Mouse (Mus musculus): ENCODE data around the gene Numa1. TPM values are rescaled to one million over a fixed set of nuclear protein-coding genes. Genes with fewer than 3 reads are reported as not detected.

Gene Numa1
- polyA plus RNA-seq, 1 experiment from 2014 or later, result 41.0 TPM

DNA sequence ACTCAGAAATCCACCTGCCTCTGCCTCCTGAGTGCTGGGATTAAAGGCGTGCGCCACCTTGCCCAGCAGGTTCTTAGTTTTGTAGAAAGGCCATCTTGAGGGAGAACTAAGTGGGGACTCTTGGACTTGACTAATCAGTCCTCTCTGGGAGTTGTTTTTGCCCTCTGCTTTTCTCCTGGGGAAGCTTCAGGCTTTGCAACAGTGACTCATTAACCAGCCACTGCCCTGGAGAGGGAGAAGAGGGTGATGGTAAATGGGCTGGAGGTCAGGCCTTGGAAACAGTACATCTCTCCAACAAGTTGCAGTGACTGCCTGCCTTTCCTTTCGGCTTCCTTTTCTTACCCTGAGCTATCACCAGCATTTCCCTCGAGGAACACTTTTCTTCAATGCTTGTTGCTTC is 30.6 kb downstream of the Numa1 start:
- Histone ChIP-seq H3K27me3 (ENCODE audit: control insufficient read depth, insufficient read depth, low read length) (no peaks in the 10 kb centered on the region), H3K4me1 (ENCODE audit: control insufficient read depth, insufficient read depth, low read length) (peaks cover 23% of the 10 kb centered on the region), H3K4me2 (ENCODE audit: low read depth, low read length) (no peak overlapping the region), H3K9ac (ENCODE audit: low read length) (no peak overlapping the region), H3K4me3 (ENCODE audit: low read length) (no peak overlapping the region), H3K27ac (ENCODE audit: low read length) (no peak overlapping the region), H3K9me3 (replicated peaks; ENCODE audit: control insufficient read depth, low read length) (no peaks in the 10 kb centered on the region), H3K36me3 (ENCODE audit: control insufficient read depth, insufficient read depth) (no peaks in the 10 kb centered on the region)
- WGBS, result 92% methylated on average over 4 of the region's 4 CpGs
- ATAC-seq (replicated peaks; ENCODE audit: extremely low read depth, insufficient read depth, low FRiP score), result no peak

DNA sequence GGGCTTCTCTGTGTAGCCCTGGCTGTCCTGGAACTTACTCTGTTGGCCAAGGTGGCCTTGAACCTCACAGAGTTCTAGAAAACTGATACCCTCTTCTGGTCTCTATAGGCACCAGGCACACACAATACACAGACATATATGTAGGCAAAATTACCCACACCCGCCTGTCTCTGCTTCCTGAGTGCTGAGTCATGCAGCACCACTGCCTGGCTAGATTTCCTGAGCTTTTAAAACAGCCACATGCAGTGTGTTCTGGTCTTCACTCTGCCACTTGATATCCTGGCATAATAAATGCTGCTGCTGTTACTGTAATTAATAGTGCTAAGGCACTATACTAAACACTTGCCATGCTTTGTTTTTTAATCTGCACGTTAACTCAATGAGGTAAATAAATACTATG is 31.7 kb downstream of the Numa1 start:
- no peaks in the 10 kb centered on the region for H3K9me3 ChIP-seq (replicated peaks; ENCODE audit: control insufficient read depth, low read length)
- no peak for ATAC-seq (replicated peaks; ENCODE audit: extremely low read depth, insufficient read depth, low FRiP score)
- H3K9ac ChIP-seq (ENCODE audit: low read length), result no peak overlapping the region
- H3K4me1 ChIP-seq (ENCODE audit: control insufficient read depth, insufficient read depth, low read length), result peaks cover 20% of the 10 kb centered on the region
- no peaks in the 10 kb centered on the region for H3K27me3 ChIP-seq (ENCODE audit: control insufficient read depth, insufficient read depth, low read length)
- no peak overlapping the region for H3K27ac ChIP-seq (ENCODE audit: low read length)
- no peaks in the 10 kb centered on the region for H3K36me3 ChIP-seq (ENCODE audit: control insufficient read depth, insufficient read depth)
- 55% methylated on average over 2 of the region's 2 CpGs for WGBS
- H3K4me2 ChIP-seq (ENCODE audit: low read depth, low read length), result no peak overlapping the region
- no peak overlapping the region for H3K4me3 ChIP-seq (ENCODE audit: low read length)

DNA sequence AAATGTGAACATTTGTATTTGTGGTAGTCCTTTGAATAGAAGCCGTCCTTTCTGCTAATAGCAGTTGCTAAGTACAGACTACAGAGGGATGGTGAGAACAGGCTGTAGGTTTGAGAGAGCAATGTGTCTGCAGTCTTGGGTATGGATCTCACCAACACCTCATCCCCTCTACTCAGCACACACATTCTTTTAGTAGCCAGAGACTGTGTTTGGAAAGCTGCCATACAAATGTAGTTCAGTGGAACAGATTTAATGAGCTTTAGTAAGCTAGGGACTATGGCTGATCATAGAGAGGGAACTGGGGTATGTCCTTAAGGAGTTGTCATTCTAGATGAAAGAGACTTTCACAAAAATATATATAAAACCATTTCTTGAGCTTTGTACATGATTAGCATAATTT is 33.3 kb downstream of the Numa1 start:
- 35% methylated on average over 1 of the region's 1 CpGs for WGBS
- no peak overlapping the region for H3K4me2 ChIP-seq (ENCODE audit: low read depth, low read length)
- H3K27ac ChIP-seq (ENCODE audit: low read length), result peak overlapping the region; percentile 43; the same call in 1 of the 2 replicates
- H3K36me3 ChIP-seq (ENCODE audit: control insufficient read depth, insufficient read depth), result no peaks in the 10 kb centered on the region
- H3K4me3 ChIP-seq (ENCODE audit: low read length), result no peak overlapping the region
- no peaks in the 10 kb centered on the region for H3K27me3 ChIP-seq (ENCODE audit: control insufficient read depth, insufficient read depth, low read length)
- H3K9me3 ChIP-seq (replicated peaks; ENCODE audit: control insufficient read depth, low read length), result no peaks in the 10 kb centered on the region
- ATAC-seq (replicated peaks; ENCODE audit: extremely low read depth, insufficient read depth, low FRiP score), result no peak
- peaks cover 30% of the 10 kb centered on the region for H3K4me1 ChIP-seq (ENCODE audit: control insufficient read depth, insufficient read depth, low read length)
- no peak overlapping the region for H3K9ac ChIP-seq (ENCODE audit: low read length)

DNA sequence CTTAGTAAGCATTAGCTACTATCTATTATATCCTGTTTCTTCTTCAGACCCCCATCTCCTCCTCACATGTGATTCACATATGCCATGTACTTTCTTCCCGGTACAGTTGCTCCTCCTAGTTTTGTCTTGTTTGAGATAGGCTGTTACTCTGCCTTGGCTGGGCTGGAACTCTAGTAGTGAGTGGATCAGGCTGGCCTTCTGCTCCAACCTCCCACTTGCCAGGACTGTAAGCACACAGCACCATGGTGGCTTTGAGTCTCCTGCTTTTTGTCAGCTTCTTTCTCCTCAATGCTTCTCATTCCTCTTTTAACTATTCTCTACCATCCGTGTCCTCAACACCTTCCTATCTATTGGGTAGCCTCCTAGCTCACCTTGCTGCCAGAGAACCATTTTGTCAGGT is 34.8 kb downstream of the Numa1 start:
- Histone ChIP-seq H3K4me3 (ENCODE audit: low read length) (no peak overlapping the region), H3K27me3 (ENCODE audit: control insufficient read depth, insufficient read depth, low read length) (no peaks in the 10 kb centered on the region), H3K4me2 (ENCODE audit: low read depth, low read length) (no peak overlapping the region), H3K4me1 (ENCODE audit: control insufficient read depth, insufficient read depth, low read length) (peaks cover 44% of the 10 kb centered on the region), H3K9me3 (replicated peaks; ENCODE audit: control insufficient read depth, low read length) (no peaks in the 10 kb centered on the region), H3K27ac (ENCODE audit: low read length) (peak overlapping the region; percentile 58), H3K9ac (ENCODE audit: low read length) (no peak overlapping the region), H3K36me3 (ENCODE audit: control insufficient read depth, insufficient read depth) (no peaks in the 10 kb centered on the region; the same call in 1 of the 2 replicates)
- no peak for ATAC-seq (replicated peaks; ENCODE audit: extremely low read depth, insufficient read depth, low FRiP score)
- 66% methylated on average over 2 of the region's 2 CpGs for WGBS

DNA sequence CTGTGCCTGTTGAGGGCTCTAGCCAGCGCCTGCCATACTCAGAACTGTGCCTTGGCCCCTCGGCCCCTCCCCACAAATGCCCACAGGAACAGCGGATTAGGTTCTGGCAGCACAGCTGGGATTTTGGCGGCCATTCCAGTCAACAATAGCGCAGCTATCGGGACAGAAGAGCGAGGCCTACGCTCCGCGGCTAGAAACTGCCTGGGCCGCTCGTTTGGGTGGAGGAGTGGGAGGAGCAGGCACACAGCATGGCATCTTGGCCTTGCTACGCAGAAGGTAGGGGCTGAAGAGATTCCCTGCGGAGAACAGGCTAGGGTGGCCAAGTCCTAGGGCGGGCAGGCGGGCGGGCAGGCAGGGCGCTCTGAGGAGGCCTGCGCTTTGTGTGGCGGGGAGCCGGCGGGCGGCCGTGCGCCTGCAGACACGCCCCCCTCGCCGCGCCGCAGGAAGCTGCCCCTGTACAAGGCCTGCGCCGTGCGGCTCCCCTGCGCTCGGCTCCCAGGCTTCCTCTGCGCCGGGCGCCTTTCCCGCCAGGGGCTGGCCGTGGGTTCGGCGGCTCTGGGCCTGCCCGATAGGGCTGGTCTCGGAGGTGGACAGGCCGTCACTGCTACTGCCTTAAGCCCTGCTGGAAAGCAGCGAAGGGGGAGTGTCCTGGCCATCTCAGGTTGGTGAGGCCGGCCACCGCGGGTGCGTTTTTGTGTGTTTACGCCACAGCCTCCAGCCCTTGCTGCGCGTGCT is 36.0 kb downstream of the Numa1 start:
- ATAC-seq (replicated peaks; ENCODE audit: extremely low read depth, insufficient read depth, low FRiP score), result peak; percentile 86
- Histone ChIP-seq H3K36me3 (ENCODE audit: control insufficient read depth, insufficient read depth) (no peaks in the 10 kb centered on the region; the same call in 1 of the 2 replicates), H3K27me3 (ENCODE audit: control insufficient read depth, insufficient read depth, low read length) (no peaks in the 10 kb centered on the region), H3K27ac (ENCODE audit: low read length) (peak overlapping the region; percentile 100), H3K4me1 (ENCODE audit: control insufficient read depth, insufficient read depth, low read length) (peaks cover 53% of the 10 kb centered on the region), H3K9me3 (replicated peaks; ENCODE audit: control insufficient read depth, low read length) (no peaks in the 10 kb centered on the region), H3K9ac (ENCODE audit: low read length) (peak overlapping the region; percentile 95), H3K4me3 (ENCODE audit: low read length) (peak overlapping the region; percentile 91), H3K4me2 (ENCODE audit: low read depth, low read length) (peak overlapping the region; percentile 92)
- under 1% methylated on average over 53 of the region's 53 CpGs for WGBS

DNA sequence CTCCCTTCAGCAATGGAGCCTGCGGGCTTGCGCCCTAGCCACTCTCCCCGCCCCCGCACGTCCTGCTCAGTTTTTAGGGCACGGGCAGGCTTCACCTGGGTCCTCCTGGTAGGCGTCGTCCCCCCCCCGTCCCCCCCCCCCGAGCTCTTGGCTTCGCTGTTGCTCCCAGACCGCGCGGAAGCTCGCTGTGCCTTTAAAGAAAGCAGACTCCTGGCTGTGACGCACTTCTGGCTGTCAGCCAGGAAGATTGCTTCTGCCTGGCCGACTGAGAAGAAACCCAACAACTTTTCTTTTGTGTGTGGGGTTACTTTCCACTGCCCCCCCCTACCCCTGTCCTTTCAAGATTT is 36.5 kb downstream of the Numa1 start:
- peaks cover 58% of the 10 kb centered on the region for H3K4me1 ChIP-seq (ENCODE audit: control insufficient read depth, insufficient read depth, low read length)
- peak overlapping the region; percentile 92 for H3K4me2 ChIP-seq (ENCODE audit: low read depth, low read length)
- H3K9me3 ChIP-seq (replicated peaks; ENCODE audit: control insufficient read depth, low read length), result no peaks in the 10 kb centered on the region
- peak; percentile 75 for ATAC-seq (replicated peaks; ENCODE audit: extremely low read depth, insufficient read depth, low FRiP score)
- H3K27me3 ChIP-seq (ENCODE audit: control insufficient read depth, insufficient read depth, low read length), result no peaks in the 10 kb centered on the region
- H3K4me3 ChIP-seq (ENCODE audit: low read length), result peak overlapping the region; percentile 91
- peak overlapping the region; percentile 95 for H3K9ac ChIP-seq (ENCODE audit: low read length)
- H3K36me3 ChIP-seq (ENCODE audit: control insufficient read depth, insufficient read depth), result no peaks in the 10 kb centered on the region; the same call in 1 of the 2 replicates
- WGBS, result 0% methylated on average over 17 of the region's 17 CpGs
- H3K27ac ChIP-seq (ENCODE audit: low read length), result peak overlapping the region; percentile 100

DNA sequence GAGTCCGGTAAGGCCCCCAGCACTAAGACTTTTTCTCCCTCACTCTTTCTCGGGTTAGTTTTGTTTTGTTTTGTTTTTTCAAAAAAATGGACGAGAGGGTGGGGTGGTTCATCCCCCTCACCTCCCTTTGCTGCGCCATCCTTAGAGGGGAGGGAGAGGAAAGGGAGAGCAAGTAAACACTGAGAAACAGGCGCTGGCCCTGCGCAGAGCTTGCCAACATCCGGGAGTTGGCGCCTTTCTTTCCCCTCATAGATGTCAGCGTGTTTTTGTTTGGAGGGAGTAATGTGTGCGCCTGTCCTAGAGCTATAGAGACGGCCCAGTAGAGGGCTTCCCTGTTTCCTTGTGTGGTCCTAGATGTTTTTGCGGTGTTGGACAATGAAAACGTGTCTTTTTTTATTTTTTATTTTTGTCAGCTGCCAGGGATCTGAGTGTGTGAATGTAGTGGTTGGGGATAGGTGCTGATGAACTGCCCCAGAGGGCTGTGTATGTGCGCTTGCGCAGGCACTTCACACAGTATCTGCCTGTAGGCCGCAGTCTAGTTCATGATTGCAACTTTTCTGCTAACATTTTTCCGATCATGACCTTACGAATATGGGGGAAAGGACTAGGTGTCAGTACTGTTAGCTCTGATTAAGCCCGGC is 37.0 kb downstream of the Numa1 start:
- H3K27ac ChIP-seq (ENCODE audit: low read length), result peak overlapping the region; percentile 100
- H3K9ac ChIP-seq (ENCODE audit: low read length), result peak overlapping the region; percentile 95
- H3K4me3 ChIP-seq (ENCODE audit: low read length), result peak overlapping the region; percentile 91
- 2% methylated on average over 19 of the region's 19 CpGs for WGBS
- H3K27me3 ChIP-seq (ENCODE audit: control insufficient read depth, insufficient read depth, low read length), result no peaks in the 10 kb centered on the region
- no peaks in the 10 kb centered on the region; the same call in 1 of the 2 replicates for H3K36me3 ChIP-seq (ENCODE audit: control insufficient read depth, insufficient read depth)
- peak; percentile 61 for ATAC-seq (replicated peaks; ENCODE audit: extremely low read depth, insufficient read depth, low FRiP score)
- peaks cover 56% of the 10 kb centered on the region for H3K4me1 ChIP-seq (ENCODE audit: control insufficient read depth, insufficient read depth, low read length)
- H3K9me3 ChIP-seq (replicated peaks; ENCODE audit: control insufficient read depth, low read length), result no peaks in the 10 kb centered on the region
- peak overlapping the region; percentile 92 for H3K4me2 ChIP-seq (ENCODE audit: low read depth, low read length)

DNA sequence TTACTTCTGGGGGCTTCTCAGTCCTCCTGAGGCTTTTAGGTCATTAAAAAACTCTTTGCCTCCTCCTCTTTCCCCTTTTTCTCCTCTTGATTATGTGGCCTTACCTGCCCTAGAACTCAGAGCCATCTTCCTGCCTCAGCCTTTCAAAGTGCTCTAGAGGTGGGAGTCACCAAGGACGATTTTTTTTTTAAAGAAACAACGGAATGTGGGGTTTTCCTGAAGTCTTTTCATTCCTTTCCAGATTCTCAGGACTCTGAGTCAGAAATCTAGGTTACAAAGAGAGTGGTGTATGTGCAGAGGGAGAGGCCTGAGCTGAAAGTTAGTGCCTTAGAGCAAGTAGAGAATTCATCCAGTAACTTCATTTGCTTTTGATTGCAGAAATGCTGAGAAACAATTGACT is 37.8 kb downstream of the Numa1 start:
- WGBS, result 32% methylated on average over 2 of the region's 2 CpGs
- Histone ChIP-seq H3K4me1 (ENCODE audit: control insufficient read depth, insufficient read depth, low read length) (peaks cover 54% of the 10 kb centered on the region), H3K9me3 (replicated peaks; ENCODE audit: control insufficient read depth, low read length) (no peaks in the 10 kb centered on the region), H3K4me2 (ENCODE audit: low read depth, low read length) (peak overlapping the region; percentile 92), H3K27me3 (ENCODE audit: control insufficient read depth, insufficient read depth, low read length) (no peaks in the 10 kb centered on the region), H3K4me3 (ENCODE audit: low read length) (peak overlapping the region; percentile 91), H3K27ac (ENCODE audit: low read length) (peak overlapping the region; percentile 100), H3K36me3 (ENCODE audit: control insufficient read depth, insufficient read depth) (no peaks in the 10 kb centered on the region; the same call in 1 of the 2 replicates), H3K9ac (ENCODE audit: low read length) (peak overlapping the region; percentile 95)
- no peak for ATAC-seq (replicated peaks; ENCODE audit: extremely low read depth, insufficient read depth, low FRiP score)

DNA sequence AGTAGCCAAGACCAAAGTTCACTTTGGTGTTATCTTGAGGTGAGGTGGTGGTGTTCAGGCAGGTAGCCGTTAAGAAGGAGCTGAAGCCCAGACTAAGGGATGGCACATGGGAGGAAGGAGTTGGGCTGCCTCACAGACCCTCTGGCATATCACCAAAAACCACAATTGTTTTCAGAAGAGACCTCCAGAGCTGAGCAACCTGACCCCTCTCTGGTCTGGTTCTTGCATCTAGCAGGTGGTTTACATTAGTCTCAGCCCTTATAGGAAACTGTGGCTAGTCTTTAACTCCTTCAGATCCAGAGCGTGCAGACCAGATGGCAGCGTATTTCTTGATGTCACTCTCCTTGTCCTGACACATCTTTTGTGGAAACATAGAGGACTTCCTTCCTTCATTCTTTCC is 39.8 kb downstream of the Numa1 start:
- H3K27me3 ChIP-seq (ENCODE audit: control insufficient read depth, insufficient read depth, low read length), result no peaks in the 10 kb centered on the region
- H3K27ac ChIP-seq (ENCODE audit: low read length), result peak overlapping the region; percentile 51; the same call in 1 of the 2 replicates
- H3K4me3 ChIP-seq (ENCODE audit: low read length), result no peak overlapping the region
- H3K4me2 ChIP-seq (ENCODE audit: low read depth, low read length), result no peak overlapping the region
- peaks cover 3% of the 10 kb centered on the region; the same call in 1 of the 2 replicates for H3K36me3 ChIP-seq (ENCODE audit: control insufficient read depth, insufficient read depth)
- H3K4me1 ChIP-seq (ENCODE audit: control insufficient read depth, insufficient read depth, low read length), result peaks cover 43% of the 10 kb centered on the region
- 0 out of 2 replicates have a peak overlapping the region, but pooled peaks have one; percentile 20 for H3K9ac ChIP-seq (ENCODE audit: low read length)
- H3K9me3 ChIP-seq (replicated peaks; ENCODE audit: control insufficient read depth, low read length), result no peaks in the 10 kb centered on the region
- 71% methylated on average over 3 of the region's 3 CpGs for WGBS
- ATAC-seq (replicated peaks; ENCODE audit: extremely low read depth, insufficient read depth, low FRiP score), result no peak
